Mouse (Mus musculus) heart, adult 2 months (tissue): ENCODE measurements around the gene Clec9a.

Source experiments
- CTCF ChIP-seq: fragments of 200-600 bp; IDR thresholded peaks from 2 replicates; pipeline ENCODE4 v1.8.1; 2022; ENCODE audit warnings: antibody characterized with exemption, mild to moderate bottlenecking, moderate library complexity
- POLR2A ChIP-seq: fragments of 200-500 bp; IDR thresholded peaks from 2 replicates; pipeline ENCODE4 v1.6.1; 2011; ENCODE audit warnings: mild to moderate bottlenecking, low read depth, low read length, control low read depth; ENCODE audit not compliant: insufficient read depth

DNA sequence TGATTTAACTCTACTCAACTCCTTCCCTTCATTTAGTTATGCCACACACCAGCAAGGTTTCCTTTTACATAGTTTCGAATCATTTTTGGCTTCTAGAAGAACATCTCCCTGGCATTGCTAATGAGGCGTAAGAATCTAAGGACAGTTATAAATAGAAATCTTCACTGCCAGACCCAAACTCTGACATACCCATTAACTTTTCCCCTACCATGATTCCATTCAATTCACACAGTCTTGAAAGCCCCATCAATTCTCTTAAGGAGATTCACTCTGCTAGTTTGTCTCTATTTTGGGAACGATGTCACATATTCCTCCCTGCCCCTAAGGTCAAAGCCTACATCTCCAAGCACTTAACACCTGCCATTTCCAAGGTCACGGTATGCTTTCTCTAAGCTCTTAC is 23.7 kb upstream of the Clec9a start:
- TF ChIP-seq CTCF: no peak
- TF ChIP-seq POLR2A: no peak
